Mouse (Mus musculus) CD4-positive helper T cell, adult 2 months (primary cell): ENCODE results near the gene Sept1.

Source experiments
- DNase-seq: peaks from one replicate; pipeline ENCODE4 v3.0.0-alpha.2; 2012; ENCODE audit warnings: low read depth, missing footprints, low spot score

Gene Sept1

DNA sequence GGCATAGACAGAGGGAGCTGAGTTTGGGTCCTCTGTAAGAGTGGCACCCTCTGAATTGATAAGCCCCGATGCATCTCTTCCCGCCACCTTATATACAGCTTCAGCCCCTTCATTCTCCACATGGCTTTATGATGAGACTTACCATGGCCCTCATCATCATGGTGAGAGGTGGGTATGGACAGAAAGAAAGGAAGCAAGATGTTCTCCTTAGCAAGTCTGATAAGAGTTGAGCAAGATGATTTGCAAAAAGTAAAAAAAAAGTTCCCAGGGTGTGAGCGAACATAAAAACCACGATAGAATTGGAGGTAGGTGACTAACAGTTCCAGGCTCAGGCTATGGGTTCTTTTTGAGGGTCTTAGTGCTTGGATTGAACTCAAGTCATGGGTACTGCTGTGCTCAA, 14.3 kb downstream of the Sept1 start:
- DNase-seq: no peak

DNA sequence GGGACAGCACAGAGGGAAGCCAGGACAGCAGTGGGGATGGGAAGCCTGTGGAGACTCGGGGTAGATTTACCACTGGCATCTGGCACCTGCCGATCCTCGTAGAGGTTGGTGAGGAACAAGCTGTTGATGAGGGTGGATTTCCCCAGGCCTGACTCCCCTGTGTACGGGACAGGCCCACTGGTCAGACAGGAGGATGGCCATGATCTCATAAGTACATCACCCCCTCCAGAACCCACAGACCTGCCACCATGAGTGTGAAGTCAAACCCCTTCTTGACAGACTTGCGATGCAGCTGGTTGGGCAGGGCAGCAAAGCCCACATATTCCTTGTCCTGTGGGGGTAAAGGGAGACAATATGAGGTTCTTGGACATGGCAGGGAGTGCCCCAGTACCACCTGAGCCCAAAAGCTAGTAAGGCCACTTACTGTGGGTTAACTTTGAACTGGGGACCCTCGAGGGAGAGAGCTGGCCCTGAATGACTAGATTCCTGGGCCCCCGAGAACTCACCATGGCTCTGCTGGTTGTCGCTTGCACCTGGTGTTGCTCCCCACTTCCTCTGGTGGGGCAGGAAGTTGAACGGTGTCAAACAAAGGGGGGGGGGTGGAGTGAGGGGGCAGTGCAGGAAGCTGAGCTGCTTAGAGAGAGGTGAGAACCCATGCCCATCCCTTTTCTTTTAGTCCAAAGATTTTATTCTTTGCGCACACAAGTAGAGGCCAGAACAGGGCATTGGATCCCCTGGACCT, 14.9 kb downstream of the Sept1 start:
- peak; percentile 85 for DNase-seq

DNA sequence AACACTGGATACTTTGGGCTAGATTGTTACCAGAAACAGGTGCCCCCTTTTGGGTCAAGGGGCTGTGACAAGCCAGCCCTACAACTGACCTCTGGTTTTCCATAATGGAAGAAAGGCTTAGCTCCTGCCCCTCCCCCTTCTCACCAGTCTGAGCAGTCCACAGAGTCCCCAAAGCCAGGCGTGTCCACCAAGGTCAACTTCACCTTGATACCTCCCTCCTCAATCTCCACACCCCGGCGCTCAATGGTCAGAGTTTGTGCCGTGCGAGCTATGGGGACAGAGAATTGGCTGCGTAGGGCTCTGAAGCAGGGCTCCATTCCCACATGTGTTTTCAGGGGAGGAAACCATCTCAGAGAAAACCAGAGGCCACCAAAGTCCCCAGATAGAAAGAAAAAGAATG, 15.5 kb downstream of the Sept1 start:
- DNase-seq: no peak

DNA sequence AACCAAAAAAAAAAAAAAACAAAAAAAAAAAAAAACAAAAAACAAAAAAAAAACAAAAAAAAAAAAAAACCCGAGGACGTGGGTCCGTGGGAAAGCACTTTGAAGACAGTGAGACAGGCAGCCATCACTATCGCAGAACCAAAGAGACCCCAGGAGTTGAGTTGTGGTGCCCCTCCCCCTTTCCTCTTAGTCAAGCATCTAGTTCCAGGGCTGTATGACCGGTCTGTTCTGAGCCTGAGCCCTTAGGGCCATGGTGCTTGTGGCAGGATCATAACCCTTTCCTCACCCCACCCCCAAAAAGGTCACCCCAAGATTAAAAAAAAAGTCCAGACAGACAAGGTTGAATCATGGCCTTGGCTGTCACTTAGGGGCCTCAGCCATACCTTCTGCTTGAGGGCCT, 16.6 kb downstream of the Sept1 start:
- no peak for DNase-seq

DNA sequence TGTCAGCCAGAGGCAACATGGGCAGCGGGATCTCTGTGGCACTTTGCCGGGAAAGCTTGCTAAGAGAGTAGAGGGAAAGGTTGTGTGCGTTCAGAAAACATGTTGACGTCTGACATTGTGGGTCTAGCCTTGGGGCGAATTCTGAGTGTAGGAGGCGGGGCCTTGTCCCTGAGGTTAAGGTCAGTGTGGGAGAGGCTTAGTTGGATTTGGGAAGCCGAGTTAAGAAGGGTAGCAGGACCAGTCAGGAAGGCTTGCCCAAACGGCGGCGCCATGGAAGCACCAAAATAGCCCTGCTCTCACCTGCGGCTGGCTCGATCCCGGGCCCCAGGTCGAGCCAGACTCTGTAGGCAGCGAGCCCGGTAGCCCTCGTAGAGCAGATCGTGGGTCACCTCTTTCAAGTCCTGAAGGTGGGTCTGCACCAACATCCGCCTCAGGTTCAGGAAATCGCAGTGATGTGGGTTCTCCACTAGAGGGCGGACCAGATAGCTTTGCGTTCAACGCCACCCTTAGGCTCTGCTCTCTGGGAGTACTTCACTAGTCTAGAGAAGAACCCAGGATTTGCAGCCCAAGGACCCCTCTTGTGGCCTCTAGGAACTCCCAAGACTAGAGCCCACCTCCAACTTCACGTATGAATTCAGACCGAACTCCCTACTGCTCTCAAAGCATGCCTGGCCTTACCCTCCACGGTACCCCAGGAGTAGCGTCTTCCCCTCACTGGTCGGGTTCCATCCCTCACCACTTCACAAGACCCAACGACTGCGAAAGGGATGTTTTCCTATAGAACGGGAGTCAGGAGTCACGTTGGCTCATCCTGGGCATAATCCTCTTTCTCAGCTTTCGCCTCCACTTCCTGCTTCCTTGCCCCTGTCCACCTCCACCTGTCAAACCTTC, 17.7 kb downstream of the Sept1 start:
- peak; percentile 83 for DNase-seq

DNA sequence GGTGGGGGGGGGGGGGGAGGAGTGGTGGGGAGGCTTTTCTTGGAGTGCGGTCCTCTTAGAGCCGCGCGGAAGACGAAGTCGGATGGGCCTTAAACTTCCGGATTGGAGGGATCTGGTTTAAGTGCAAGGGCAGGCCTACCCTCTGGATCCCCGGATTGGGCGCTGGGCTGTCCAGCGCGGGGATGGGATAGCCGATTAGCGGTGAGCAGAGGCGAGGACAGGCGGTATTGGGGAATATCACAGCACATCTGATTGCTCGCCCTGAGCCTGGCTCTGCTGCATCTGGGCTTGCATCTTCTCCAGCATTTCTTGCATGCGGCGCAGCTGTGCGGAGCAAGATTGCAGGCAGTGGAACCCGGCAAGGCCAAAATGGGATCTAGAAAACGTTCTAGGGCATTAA, 18.4 kb downstream of the Sept1 start:
- no peak for DNase-seq

DNA sequence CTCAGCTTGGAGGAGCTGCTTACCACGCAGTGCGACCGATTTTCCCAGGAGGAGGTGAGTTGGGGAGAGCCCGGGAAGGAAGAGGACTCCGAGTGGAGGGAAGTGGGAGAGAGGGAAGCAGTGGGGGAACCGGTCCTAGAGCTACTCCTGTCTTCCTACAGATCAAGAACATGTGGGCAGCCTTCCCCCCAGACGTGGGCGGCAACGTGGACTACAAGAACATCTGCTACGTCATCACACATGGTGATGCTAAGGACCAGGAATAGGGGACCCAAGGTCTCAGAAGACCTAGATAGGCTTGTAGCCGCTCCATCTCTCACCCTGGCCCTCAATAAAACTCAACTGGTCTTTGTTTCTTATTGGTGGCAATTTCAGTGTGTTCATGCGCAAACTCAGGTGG, 19.0 kb downstream of the Sept1 start:
- no peak for DNase-seq

DNA sequence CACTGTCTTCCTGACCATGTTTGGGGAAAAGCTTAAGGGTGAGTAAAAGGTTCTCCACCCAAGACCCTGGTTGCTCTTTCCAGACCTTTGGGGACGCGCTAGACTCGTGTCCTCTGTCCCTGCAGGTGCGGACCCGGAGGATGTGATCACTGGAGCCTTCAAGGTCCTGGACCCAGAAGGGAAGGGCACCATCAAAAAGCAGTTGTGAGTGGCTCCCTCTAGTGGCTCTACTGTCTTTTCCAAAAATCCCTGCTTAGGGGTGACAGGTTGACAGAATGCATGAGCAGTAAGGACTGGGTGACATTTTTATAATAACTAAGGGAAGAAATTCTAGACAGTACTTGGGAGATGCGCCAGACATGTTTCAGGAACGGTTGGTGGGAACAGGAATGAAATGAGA, 19.4 kb downstream of the Sept1 start:
- peak; percentile 57 for DNase-seq

DNA sequence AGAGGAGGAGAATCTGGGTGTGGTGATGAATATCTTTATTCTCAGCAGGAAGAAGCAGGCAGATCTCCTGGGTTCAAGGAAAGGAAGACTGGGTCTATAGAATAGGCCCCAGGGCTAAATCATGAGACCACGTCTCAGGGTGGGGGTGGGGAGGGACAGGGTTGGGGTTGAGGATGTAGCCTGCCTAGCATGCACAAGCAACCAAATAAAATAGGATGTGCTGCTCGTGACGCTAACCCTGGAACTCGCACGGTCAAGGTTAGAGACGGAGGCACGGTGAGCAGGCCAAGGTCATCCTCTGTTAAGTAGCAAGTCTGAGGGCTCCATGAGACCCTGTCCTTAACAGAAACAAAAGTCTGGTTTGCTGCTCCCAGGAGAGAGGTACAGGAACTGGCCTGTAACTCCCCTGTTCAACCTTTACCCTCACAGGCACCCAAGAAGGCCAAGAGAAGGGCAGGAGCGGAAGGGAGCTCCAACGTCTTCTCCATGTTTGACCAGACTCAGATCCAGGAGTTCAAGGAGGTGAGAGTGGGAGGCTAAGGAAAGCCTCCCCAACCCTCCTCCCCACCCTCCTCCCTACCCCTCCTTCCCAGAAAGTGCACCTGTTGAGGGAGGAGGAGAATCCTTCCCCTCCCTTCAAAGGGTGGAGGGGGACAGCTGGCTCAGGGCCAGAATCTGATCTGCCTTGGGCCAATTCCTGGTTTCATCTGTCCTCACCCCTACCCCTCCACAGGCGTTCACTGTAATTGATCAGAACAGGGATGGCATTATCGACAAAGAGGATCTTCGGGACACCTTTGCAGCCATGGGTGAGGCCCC, 20.3 kb downstream of the Sept1 start:
- no peak for DNase-seq

DNA sequence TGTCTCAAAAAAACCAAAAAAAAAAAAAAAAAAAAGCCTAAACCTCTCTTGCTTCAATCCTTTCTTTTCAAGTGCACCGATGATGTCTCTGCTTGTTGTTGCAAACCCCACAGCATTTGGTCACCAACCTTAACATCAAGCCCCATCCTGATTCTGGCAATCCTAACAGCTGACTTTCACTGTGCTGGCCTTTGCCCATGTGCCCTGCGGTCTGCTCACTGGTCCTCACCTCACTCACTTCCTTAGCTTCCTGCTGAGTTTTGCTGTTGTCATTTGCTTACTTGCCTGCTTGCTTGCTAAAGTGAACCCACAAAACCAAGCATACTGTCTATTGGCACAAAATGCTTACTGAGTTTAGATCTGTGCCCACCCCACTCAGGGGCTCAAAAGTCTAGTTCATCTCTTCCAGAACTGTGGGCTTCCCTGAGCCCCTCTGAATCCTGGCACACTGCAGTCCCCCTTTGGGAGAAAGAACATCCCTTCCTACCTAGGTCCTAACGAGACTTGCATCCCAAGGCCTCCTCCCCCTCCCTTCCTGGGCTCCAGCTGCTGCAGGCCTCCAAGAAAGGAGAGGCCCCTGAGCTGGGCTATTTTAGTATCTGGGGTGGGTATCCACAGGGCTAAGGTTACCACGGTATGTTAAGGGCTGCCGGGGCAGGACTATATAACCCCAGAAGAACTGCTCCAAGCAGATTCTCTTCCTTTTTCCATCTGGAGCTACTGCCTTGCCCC, 21.8 kb downstream of the Sept1 start:
- DNase-seq: no peak

DNA sequence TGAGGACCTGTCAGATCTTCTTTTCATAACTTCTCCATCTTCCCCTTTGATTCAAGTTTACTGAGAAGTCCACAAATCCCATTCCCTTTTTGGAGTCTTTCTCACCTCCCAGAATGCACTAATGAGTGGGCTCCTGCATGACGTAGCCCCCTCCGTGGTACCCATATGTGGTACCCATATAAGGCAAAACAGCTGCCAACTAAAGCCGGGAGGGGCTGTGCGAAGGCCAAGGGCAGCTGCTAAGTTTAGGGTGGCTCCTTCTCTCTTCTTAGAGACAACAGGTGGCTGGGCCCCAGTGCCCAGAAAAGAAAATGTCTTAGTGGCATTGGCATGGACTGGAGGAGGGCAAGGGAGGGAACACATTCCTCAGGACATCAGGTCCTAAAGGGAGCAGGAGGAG, 22.7 kb downstream of the Sept1 start:
- no peak for DNase-seq

DNA sequence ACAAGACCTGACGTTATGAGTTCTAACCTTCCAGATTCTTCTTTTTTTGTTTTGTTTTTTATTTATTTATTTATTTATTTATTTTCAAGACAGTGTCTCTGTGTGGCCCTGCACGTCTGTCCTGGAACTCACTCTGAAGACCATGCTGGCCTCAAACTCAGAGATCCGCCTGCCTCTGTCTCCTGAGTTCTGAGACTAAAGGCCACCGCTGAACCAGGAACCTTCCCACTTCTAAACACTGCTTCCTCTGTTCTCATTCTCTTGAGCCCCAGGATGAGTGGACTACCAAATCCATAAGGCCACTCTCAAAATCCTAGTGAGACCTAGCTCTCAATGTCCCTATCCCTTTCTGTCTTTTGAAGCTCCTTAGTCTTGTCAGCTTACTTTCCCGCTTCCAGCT, 23.1 kb downstream of the Sept1 start:
- no peak for DNase-seq

DNA sequence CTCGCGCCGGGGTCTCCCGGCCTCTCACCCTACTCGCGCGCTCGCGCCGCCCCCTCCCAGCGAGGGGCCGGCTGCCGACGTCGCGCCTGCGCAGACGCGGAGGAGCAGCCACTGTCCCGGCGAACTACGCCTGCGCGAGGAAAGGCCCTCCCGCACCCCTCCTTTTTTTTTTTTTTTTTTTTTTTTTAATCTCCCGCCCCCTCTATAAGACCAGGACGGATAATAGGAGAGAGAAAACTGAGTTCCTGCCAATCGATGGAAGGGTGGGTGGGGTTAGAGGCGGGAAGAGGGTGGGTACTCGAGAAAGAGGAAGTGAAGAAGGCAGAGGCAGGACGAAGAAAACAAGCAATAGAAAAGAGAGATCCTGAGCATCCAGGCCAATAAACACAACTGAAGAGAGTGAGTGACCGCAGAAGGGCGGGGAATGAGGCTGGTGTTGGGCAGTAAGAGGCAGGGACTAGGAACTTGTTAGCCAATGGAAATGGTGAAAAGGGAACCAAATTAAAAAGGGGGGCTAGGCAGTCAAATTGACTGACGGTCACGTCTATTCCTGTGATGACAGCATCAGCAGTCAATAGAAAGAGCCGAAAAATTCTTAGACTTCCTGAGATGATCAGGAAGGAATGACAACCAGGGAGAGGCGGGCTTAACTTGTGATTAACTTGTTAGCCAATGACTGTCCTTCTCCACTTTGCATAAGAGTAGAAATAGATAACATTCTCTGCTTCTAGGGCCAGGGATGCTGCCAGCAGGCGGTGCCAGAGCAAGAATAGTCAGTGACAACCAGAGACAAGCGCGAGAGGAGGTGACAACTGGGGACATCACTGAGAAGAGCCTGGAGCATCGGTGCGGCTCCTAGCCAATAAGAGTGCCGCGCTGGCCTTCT, 24.1 kb downstream of the Sept1 start, which contains the start of gene Mylpf:
Gene Mylpf, plus strand, starts transcription at position 338 of the 886 bp plus-strand sequence.
- DNase-seq: peak; percentile 99

DNA sequence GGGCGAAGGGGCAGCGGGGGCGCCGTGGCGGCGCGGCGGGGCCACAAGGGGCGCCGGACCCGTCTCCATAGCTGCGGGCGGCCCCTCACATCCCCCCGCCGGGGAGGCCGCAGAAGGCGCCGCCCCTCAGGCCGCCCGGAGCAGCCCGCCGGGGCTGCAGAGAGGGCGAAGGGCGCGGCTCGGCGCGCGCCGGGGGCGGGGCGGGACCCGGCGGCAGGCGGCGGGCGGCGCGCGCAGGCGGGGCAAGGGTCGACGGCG, 24.7 kb downstream of the Sept1 start, which contains the start of gene Tbc1d10b:
Gene Tbc1d10b, minus strand, starts transcription at position 174 of the 258 bp plus-strand sequence.
- no peak for DNase-seq

DNA sequence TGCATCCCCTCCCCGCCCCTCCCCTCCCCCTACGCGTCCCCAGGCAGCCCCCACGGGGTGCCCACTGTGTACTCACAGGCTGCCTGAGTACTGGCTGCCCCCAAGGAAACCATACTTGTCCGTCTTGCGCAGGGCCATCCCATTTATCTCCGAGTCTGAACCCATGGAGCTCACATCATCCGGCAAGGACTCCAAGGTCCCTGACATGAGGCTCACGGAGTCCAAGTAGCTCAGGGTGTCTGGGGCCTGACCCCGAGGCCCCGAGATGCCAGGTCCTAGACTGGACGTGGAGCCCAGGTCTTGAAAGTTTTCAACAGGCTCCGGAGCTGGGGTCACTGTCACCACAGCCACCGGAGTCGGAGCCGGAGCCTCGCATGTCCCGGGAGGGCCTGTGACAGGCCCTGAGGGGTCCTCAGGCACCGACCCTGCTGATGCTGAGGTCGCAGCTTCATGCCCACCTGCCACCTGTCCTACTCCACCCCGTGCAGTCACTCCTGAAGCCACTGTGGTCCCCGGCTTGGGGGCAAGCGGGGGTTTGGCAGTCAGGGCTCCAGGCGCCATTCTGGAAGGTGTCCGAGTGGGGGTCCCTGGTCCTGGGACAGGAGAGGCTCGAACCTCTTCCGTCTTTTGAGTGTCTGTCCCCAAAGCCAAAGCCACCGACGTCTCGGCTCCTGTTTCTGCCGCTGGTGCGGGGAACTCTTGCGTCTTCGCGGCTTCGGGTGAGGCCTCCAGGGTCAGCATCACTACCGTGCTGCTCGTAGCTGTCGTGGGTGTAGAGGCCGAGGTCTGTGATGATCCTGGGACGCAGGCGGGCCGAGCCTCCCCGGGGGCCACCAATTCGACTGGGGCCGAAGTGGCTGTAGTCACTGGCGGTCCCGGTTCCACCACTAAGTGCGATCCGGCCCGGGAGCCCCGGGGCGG, 25.3 kb downstream of the Sept1 start:
- no peak for DNase-seq

DNA sequence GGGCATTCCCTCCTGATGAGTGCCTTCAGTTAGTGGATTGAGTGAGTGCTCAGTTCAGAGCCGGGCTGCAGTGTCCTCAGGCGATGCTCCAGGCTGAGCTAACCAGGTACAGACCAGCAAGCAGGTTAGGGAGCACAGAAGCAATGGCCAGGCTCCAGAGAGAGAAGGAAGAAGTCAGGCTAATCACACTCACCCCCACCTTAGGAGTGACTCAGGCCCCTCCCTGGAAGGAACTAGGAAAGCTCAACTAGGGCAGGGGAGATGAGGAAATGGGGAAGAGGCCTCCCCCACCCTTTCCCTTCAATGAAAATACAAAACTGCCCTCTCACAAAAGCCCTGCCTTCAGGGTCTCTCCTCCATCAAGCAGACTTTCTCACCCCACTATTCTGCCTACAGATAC, 26.3 kb downstream of the Sept1 start:
- DNase-seq: no peak

DNA sequence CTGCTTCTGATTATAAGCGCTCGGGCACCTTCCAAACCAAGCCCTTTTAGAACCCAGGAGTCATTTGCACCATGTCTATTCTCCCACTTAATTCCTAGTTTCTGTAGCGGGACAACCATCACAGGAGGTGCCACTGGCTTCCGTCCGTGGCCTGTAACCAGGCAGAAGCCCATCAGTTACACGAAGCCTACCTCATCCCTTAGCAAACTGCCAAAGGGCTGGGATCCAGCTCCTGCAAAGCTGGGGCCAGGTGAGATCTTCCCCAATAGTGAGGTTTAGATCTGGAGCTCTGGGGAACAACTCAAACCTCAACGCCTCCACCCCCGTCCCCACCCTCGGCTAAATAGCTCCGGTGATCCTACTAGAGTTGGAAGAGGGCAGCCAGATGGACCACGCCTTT, 36.4 kb downstream of the Sept1 start:
- DNase-seq: no peak

DNA sequence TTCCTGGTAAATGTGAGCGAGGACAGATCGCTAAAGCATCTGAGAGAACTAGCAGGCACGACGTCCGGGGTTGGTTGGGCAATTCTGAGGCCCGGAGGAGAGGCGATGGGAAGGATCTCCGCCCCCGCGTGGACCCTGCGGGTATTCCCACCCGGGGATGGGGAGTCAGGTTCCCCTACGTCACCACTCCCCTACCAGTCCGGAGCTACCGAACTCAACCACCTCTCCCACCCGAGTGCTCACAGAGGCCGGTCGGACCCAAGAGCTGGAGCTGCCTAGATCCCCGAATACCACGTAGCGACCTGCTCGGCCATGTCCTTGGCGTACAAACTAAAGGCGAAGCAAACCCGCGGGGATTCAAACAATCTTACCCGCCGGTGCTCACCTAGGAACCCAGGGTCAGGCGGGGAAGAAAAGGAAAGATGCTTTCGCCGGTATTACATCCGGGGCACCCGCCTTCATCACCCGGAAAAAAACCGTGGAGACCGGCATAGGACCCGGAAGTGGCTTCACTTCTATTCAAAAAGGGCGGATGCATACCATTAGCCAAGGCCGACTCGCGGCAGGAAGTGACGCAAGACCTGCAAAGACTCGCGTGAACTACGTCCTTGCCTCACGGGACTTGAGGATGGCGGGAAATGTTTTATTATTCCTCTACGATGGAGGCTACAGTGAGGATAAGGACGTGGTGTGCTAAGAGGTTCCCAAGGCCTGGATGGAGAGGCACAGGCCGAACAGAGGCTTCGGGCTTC, 37.2 kb downstream of the Sept1 start, which contains the start of gene Cd2bp2:
Gene Cd2bp2, minus strand, starts transcription at position 507 of the 752 bp plus-strand sequence.
- DNase-seq: peak; percentile 98

DNA sequence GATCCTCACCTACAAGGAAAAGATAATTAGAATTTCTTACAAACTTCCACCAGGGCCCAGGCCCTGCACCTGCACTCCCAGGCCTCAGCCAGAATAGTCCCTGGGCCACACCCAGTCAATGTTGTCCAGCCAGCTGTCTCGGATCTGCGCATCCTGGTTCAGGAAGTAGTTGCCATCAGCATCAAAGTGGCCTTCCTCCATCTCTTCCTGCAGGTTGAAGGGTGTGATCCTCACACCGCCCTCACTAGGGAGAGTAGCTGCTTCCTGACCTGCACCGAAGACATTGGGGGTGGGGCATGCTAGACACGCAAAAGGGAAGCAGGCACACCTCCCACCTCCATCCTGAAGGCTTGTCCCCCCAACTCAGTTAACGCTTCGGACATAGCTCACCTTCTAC, 38.3 kb downstream of the Sept1 start:
- DNase-seq: peak; percentile 41
